Mouse (Mus musculus) liver (tissue): Measurements from ENCODE around the gene Sgta.
A peak's percentile ranks its signal among the peaks of the same experiment; 100 is the strongest.
"Not testable (repeated sequence)": the region's sequence is repeated elsewhere in the genome, so short reads cannot be mapped to it uniquely, and the experiment has no call there.

Source experiments
- DNase-seq: peaks from one replicate; pipeline ENCODE4 v3.0.0-alpha.2; 2020; ENCODE audit warnings: mixed read lengths

The Sgta gene

DNA sequence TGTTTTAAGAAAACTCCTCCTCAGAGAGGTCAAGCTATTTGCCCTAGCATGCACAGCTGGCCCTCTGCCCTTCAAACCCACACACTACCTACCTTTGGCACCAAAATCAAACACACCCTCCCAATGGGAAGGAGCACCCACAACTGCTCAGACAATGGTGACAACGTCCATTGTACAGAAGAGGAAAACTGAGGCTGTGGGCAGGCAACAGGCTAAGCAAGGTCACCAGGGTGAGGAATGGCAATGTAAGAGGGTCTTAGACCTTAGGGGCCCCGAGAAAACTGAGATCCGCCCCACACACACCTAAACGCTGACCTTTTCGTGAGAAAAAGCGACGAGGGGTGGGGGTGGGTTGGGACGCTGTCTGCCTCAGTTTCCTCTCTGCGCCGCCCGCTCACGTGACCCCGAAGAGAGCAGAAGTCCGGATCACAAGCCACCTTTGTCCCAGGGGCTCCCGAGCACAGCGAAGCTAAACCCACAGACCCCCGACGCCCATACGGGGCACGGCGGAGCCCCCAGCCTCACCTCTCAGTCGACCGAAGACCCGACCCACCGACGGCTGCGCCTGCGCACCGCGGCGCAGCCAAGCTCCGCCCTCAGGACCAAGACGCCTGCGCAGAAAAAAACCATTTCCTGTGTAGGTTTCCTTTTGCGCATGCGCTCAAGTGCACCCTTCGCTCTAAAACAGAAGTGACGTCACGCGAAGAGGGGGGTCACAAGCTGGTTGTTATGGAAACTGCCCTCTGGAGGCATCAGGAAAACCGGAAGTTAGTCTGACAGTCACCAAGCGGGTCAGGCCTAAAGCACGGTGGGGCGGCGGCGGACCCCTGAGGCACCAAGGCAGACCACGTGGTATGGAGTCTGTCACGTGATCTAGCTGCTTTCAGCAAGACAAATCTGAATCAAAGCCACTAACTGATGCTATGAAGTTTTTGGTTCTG is at the start of gene Sgta:
Sgta (minus strand) TSS at position 579 of the 941 bp plus-strand sequence.
- DNase-seq = peak; percentile 95

DNA sequence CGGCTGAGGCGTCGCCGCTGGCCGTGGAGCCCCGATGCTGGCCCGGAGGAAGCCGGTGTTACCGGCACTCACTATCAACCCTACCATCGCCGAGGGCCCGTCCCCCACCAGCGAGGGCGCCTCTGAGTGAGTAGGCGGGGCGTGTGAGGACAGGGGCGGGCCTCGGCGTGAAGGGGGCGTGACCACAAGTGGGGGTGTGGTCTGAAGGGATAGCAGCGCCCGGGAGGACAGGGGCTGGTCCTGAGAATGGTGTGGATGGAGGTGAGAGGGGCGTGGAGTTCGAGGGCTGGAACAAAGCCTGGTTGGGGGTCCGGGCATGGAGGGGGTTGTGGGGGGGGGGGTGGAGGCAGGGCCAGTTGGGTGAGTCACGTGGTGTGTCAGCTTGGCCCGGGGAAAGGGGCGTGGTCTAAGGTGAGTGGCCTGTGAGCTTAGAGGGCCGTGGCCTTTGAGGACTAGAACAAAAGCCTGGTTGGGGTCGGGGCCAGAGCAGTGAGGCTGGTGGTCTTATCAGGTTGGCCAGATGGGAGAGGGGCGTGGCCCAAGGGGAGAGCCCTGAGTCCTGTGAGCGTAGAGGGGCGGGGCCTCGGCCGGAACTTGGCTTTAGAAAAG is 46.2 kb upstream of the Sgta start:
- DNase-seq = peak; percentile 92

- DNase-seq = peak; percentile 98
Measured at GRCm38 (mm10) chr10:81105565-81106112, 45.7 kb upstream of the Sgta start, which contains the start of gene Map2k2. Gene Map2k2 (plus strand): TSS chr10:81105915.

GRCm38 (mm10) chr10:81094931-81095678 is 35.1 kb upstream of the Sgta start:
- peak; percentile 71 for DNase-seq

DNA sequence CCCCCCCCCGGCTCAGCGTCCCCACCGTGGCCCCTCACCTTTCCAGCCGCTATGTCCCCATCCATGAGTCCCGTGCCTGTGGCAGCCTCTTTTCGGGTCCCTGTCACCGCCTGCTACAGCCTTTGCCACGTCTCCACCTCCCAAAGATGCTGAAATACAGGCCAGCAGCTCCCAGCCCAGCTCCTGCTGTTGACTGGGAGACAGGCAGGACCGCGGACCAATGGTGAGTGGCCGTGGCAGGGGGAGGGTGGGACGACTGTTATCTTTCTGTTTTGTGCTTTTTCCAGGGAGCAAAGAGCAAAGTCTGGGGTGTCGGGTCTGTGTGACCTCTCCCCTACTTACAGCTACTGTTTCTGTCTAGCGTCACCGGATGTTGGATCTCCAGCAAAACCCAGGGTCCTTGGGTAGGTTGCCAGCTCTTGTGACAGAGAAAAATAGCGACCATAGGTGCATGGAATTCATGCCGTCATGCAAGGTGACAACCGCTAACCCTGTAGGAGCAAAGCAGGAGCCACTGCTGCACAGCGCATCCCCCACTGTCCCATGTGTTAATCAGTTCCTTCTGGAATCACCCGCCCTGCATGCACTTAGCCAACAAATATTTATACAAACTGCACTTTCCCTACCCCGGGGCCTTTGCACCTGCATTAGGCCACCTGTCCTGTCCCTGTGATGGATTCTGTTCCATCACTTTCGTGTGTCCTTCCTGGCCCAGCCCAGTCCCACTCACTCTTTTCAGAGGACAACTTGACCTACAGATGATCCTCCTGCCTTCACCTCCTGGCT is 32.7 kb upstream of the Sgta start:
- peak; percentile 82 for DNase-seq

GRCm38 (mm10) chr10:81090621-81091020 is 30.6 kb upstream of the Sgta start:
- DNase-seq = peak; percentile 47

DNA sequence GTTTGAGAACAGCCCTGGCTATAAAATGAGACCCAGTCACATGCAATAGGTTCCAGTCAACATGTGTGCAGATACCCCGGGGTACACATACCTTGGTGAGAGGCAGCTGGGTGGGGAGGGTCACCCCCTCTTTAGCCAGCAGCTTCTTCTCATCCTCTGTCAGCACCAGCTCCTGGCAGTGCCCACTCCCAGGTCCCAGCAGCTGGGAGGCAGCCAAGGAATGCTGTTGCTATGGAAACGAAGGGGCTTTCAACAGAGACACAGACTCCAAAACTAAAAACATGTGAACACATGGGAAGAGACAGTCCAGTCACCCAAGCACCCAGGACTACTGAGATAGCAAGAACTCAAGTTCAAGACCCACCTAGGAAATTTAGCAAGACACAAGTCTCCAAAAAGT is 29.2 kb upstream of the Sgta start:
- DNase-seq = no peak

DNA sequence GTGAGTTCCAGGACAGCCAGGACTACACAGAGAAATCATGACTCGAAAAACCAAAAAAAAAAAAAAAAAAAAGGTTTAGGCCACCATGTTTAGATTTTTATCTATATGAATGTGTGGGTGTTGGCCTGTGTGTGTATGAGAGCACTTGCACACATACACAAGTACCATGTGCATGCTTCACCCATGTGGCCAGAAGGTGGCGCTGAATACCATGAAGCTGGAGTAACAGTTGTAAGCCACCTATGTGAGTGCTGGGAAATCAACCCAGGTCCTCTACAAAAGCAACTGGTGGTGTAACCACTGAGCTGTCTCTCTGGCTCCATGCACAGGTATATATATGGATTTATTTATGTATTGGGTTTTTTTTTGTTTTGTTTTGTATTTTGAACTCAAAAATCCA is 27.0 kb upstream of the Sgta start:
- peak; percentile 68 for DNase-seq

DNA sequence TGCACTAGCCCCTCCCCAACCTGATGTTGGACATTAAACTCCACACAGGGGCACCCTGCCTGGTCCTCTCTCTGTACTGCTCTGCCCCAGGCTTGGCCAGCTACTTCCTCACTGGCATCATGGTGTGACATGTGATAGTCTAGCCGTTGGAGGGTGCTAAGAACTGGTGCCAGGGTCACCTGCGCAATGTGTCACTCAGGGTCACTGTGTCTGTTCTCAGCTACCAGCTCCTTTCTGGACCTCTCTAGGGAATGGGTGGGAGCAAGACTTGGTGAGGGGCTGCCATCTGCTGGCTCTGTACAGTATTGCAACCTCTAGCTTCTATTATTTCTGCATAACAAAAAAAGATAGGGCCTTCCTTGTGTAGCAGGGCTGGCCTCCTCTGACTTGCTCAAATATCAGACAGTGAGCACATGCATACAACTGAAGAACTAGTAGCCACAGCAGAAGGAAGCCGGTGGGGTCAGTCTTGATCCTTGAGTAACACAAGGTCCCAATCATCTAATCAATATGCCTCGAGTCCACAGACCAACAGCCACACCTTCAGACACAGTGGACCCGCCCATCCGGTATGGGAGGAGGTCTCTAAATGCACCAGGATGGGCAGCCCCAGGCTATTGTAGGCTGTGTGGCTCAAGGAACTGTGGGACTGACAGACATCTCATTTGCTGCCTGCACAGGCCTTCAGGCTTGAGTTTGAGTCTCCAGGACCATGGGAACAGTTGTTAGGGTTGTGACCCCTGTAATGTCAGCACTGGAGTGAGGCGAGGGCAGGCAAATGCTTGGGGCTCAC is 22.4 kb upstream of the Sgta start:
- peak; percentile 63 for DNase-seq

DNA sequence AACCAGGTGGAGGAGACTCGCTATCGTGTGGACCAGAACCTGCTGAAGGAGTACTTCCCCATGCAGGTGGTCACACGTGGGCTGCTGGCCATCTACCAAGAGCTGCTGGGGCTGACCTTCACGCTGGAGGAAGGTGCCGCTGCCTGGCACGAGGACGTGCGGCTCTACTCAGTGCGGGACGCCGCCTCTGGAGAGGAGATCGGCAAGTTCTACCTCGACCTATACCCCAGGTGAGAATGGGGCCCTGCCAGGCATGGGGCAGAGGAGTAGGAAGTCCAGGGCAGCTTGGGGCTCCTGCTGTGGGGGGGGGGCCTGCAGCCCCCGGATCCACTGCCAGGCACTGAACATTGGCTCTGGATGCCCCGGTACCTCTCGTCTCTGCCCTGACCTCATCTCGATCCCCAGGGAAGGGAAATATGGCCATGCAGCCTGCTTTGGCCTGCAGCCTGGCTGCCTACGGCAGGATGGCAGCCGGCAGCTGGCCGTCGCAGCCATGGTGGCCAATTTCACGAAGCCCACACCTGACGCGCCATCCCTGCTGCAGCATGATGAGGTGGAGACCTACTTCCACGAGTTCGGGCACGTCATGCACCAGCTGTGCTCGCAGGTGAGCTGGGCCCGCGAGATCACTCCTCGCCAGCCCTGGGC is 20.2 kb upstream of the Sgta start:
- no peak for DNase-seq

DNA sequence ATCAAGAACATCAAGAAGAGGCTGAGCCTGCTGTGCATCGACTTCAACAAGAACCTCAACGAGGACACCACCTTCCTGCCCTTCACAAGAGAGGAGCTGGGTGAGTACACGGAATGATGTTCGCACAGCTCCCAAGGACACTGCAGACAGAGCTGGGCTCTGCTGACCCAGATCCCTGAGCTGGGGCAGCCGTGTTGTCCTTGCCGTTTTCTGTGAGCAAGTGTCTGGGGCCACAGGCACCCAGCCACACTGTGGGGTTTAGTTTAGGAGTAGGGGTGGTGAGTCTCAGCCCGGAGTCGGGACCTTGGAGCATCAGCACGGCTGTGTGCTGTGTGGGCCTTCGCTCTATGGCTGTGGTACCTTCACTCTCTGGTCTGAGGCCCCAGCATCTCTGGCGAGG is 17.9 kb upstream of the Sgta start:
- no peak for DNase-seq

DNA sequence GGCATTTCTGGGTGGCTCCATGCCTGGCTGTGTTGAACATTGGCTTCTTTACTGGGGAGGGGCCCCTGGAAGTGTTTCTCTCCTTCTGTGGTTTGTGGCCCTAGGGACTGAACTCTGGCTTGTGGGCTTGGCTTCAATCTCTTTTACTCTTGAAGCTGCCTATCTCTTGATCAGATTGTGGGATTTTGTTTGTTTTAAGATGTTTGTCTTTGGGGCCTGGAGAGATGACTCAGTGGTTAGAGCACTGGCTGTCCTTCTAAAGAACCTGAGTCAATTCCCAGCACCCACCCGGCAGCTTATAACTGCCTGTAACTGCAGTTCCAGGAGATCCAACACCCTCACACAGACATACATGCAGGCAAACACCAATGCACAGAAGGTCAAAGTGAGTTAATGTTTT is 16.4 kb upstream of the Sgta start:
- no peak for DNase-seq

GRCm38 (mm10) chr10:81075734-81076133 is 15.8 kb upstream of the Sgta start:
- DNase-seq = no peak

DNA sequence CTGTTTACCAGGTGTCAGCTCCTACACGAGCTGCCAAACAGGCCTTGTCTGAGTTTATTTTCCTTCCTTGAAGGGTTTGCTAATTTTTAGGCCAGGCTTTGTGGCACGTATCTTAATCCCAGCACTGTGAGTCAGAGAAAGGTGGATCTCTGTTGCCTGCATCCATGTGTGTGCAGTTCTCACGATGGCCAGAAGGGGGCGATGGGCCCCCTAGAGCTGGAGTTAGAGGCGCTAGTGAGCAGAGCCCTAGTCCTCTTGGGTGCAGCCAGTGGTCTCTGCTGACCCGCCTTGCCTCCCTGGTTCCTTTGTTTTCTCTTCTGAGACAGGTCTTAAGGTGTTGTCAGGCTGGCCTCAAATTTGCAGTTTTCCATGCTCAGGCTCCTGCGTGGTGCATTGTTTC is 13.5 kb upstream of the Sgta start:
- peak; percentile 37 for DNase-seq

GRCm38 (mm10) chr10:81072290-81072689 is 12.3 kb upstream of the Sgta start:
- no peak for DNase-seq

DNA sequence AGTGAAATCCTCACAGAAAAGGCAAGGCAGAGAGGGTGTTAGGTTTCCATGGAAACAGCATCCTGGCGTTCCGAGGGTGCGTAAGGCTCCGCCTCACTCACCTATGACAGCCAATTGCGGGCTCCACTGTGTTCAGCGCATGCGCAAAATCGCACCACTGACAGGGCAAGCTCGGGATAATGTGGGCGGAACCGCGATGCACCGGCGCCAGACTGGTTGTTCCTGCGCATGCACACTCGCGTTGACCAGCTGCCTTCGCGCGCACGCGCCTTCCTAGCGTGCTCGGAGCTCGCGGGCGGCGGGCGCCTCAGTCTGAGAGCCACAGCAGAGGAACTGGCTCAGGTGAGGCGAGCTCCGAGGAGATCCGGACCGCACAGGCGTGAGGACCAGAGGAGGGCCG is 9.9 kb upstream of the Sgta start, which contains the start of gene Thop1:
Thop1 (plus strand) TSS at position 200 of the 400 bp plus-strand sequence.
- DNase-seq = peak; percentile 99

GRCm38 (mm10) chr10:81068706-81069105 is 8.7 kb upstream of the Sgta start:
- no peak for DNase-seq

- DNase-seq = not testable (repeated sequence)
Measured at GRCm38 (mm10) chr10:81064519-81064918, 4.5 kb upstream of the Sgta start.

DNA sequence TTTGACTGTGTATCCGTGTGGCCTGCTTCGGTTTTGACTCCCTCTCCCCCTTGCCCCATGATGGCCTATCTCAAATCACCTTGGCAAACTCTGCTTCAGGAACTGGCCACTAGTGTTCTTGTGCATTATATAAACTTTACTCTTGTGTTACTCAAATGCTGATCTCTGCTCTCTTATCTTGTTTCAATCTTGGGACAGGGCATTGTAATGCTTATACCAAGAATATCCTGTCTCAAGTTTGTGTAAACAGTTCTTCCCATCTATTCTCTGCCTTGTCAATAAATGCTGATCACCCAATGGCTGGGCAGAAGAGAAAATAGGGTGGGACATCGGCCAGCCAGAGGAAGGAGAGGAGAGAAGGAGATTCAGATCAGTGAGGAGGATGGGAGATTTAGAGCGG is 2.7 kb upstream of the Sgta start:
- no peak for DNase-seq

GRCm38 (mm10) chr10:81058896-81059295 is 1.1 kb downstream of the Sgta start:
- no peak for DNase-seq
